Mouse (Mus musculus) cerebellum, postnatal 14 days (tissue): Measurements from ENCODE around the gene Spint3.
"Not testable (repeated sequence)": the region's sequence is repeated elsewhere in the genome, so short reads cannot be mapped to it uniquely, and the experiment has no call there.

Experiments
- DNase-seq, 2 experiments: peaks; one replicate each; pipeline ENCODE4 v3.0.0; 2021; ENCODE audit warnings: mixed read lengths in 2 of 2

The Spint3 gene

DNA sequence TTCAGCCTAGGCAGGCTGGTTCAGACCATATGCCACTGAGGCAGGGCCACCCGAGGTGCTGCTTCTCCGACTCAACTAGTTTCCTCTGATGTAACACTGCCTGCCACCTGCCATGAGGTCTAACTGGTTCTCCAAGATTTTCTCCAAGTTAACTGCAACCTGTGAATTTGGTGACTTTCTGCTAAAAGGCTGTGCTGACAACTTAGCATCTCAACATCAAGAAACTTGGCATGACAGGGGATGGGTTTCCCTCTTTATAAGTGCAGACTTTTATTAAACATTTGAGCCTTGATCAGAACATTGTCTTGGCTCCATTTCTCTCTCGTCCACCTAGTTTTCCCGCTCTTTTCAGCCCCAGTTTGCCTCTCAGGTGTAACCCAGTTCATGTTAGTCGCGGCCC is at the start of gene Spint3:
TSS of gene Spint3 (minus strand) at position 101 of the 400 bp plus-strand sequence.
- DNase-seq = not testable (repeated sequence)

GRCm38 (mm10) chr2:164621775-164622174 is 48.5 kb upstream of the Spint3 start:
- no peak for DNase-seq

- DNase-seq = no peak
These were observed 45.8 kb upstream of the Spint3 start for GRCm38 (mm10) chr2:164619050-164619449.

GRCm38 (mm10) chr2:164615386-164615785 is 42.1 kb upstream of the Spint3 start:
- DNase-seq = no peak

GRCm38 (mm10) chr2:164613471-164613870 is 40.2 kb upstream of the Spint3 start, which contains the start of the genes Wfdc6b and Wfdc8:
TSS of gene Wfdc6b (plus strand) at chr2:164613522.
TSS of gene Wfdc8 (minus strand) at chr2:164613626.
- peak; percentile 16 to 35 for DNase-seq

DNA sequence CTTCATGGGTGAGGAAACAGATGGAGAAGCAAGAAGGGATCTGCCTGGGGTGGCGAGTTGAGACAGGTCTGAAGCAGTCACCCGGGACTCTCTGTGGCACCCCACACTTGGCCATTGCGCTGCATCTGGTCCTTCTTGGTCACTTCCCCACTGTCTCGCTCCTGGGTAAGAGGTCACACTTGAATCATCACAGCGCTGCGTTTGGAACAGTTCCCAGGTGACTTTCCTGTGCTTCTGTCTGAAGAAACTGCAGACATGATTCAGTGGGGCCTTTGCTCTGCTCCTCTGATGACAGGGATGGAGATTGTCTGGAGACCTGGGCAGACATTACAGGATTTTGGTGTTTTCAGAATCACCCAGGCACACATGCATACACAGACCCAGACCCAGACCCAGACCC is 35.5 kb upstream of the Spint3 start:
- DNase-seq = no peak

- no peak for DNase-seq
These were observed 31.2 kb upstream of the Spint3 start for GRCm38 (mm10) chr2:164604411-164604810.

DNA sequence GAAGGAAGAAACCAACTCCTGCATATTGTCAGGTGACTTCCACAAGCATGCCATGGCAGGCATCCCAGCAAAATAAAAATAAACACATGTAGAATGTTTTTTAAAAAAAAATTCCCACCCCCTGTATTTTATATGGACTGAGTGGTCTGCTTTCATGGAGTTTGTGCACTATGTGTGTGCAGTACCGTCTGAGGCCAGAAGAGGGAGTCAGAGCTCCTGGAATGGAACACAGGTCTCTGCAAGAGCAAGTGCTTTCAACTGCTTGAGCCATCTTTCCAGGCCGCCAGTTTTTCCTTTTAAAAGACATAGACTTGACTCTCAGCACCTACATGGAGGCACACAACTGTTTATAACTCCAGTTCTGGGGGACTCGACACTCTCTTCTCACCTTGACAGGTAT is 30.2 kb upstream of the Spint3 start:
- no peak for DNase-seq

DNA sequence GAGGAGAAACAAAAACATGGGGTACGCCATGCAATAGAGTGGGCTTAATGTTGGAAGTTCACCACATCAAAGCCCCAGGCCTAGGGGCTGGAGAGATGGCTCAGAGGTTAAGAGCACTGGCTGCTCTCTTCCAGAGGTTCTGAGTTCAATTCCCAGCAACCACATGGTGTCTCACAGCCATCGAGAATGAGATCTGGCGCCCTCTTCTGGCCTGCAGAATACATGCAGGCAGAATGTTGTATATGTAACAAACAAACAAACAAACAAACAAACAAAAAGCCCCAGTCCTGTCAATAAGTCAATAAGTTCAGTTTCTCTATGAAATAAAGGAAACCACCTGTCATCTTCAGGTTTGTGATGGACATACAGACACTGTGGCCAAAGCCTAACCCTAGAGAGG is 26.9 kb upstream of the Spint3 start:
- no peak for DNase-seq

- no peak for DNase-seq
These were observed 20.2 kb upstream of the Spint3 start, which contains the start of gene Eppin for GRCm38 (mm10) chr2:164593494-164593893. TSS of gene Eppin (minus strand) at chr2:164593594.

DNA sequence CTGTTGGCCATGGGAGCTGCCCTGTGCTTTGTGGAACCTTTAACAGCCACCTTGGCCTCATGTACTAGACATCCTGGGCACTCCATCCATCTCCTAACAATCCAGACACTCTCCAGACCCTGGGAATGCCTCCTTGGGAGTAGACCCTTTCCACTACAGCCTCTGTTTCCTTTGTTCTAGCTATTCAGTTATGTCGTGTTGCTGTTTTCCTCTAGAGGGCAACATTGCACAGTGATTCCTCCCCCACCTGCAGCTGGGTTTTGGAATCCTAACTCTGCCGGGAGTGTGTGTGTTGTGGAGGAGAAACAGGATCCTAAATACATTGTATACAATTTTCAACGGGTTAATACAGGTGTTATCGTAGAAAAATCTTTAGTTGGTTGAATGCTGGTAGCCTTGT is 18.8 kb upstream of the Spint3 start:
- peak; percentile 48 to 50 for DNase-seq

- DNase-seq = not testable (repeated sequence)
These were observed 11.9 kb upstream of the Spint3 start, which contains the start of gene Wfdc6a for GRCm38 (mm10) chr2:164585025-164585725. TSS of gene Wfdc6a (minus strand) at chr2:164585447.

GRCm38 (mm10) chr2:164567460-164567859 is 5.8 kb downstream of the Spint3 start:
- no peak for DNase-seq

GRCm38 (mm10) chr2:164566997-164567396 is 6.3 kb downstream of the Spint3 start:
- no peak for DNase-seq

DNA sequence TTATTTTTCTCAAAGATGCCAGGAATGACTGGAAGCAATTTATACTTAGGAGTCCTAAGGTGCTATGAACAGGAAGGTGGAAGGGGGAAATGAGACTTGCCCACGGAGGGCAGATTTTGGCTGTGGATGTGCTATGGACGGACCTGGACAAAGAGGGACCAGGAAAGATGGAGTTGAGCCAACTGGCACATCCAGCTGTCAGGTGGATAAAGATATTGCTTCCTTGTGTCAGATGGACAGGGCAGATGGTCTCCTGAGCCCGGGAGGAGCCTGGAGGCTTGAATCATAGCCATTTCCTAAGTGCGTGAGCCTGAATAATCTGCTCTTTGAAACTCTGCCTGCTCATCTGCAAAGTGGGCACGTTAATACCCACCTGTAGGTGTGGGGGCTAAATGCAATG is 8.9 kb downstream of the Spint3 start:
- peak; percentile 31 to 51 for DNase-seq

GRCm38 (mm10) chr2:164563339-164564038 is 9.8 kb downstream of the Spint3 start:
- peak; percentile 31 to 50 for DNase-seq

GRCm38 (mm10) chr2:164562391-164563188 is 10.7 kb downstream of the Spint3 start, which contains the start of gene Wfdc2:
TSS of gene Wfdc2 (plus strand) at chr2:164562413.
- DNase-seq = peak in 1 of 2 experiments; percentile 17

GRCm38 (mm10) chr2:164560106-164560505 is 13.2 kb downstream of the Spint3 start:
- DNase-seq = no peak

DNA sequence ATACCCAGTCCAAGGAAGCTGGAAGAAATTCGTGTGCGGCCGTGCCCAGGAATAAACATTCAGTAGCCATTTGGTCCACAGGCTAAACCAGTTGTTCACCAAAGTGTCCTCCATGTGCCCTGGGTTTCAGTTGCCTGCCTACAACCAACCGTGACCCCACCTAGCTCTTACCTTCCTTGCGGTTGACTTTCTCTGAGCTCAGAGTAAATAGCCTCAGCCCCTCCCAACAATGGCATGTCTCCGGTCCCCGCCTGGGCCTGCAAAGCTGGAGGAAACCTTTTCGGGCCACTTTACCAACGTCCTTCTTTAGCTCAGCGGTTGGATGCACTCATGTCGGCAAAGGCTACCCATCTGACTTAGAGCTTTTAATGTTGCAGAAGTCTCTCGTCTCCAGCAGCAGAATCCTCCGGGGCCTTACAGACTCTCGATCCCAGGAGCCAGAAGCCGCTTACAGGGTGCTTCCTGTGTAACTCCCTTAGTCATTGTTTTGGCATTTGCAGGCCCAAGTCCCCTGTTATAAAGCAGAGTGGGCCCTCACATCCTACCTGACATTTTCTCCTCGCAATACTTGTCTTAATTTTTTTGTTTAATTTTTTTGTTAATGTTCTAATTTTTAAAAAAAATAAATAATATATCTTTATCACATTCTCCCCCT is 14.1 kb downstream of the Spint3 start:
- no peak for DNase-seq

GRCm38 (mm10) chr2:164558426-164558825 is 14.8 kb downstream of the Spint3 start:
- no peak for DNase-seq

DNA sequence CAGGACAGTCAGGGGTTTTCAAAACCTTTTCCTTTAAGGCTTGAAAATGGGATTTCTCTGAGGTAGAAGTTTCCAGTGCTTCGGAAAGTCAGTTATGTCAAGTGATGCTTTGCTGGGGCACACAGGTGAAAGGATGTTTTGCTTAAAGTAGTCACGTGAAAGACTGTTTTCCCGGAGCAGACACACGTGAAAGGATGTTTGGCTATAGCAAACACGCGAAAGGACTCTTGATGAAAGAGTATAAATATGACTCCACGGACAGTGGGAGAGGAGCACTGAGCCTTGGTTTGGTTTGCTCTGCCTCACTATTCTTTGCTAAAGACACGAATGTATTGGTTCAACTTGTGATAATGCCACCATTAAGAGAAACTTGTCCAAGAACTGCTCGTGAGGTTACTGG is 21.8 kb downstream of the Spint3 start:
- no peak for DNase-seq

DNA sequence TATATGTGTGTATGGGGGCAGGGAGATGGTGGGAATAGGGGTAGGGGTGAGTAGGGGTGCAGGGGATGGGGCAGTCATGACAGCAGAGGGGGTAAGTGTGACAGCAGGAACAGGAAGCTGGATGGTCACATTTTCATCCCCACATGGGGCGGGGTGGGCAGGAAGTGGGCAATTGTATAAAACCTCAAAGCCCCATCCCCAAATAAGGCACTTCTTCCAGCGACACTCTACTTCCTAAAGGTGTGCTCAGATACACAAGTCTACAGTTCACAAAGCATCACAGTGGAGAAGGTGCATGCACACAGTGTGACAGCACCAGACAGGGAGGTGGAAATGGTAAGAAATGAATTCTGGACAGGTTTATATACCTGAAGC is 22.4 kb downstream of the Spint3 start:
- no peak for DNase-seq
